Mouse (Mus musculus): ENCODE data around the gene Rnf20. TPM values are rescaled to one million over a fixed set of nuclear protein-coding genes. Genes with fewer than 3 reads are reported as not detected.

The Rnf20 gene
- 49.5 and 51.0 TPM in 2 replicates for polyA plus RNA-seq (2016; fragmentation: Nextera tagmentation; extraction: Ambion mirVana)

DNA sequence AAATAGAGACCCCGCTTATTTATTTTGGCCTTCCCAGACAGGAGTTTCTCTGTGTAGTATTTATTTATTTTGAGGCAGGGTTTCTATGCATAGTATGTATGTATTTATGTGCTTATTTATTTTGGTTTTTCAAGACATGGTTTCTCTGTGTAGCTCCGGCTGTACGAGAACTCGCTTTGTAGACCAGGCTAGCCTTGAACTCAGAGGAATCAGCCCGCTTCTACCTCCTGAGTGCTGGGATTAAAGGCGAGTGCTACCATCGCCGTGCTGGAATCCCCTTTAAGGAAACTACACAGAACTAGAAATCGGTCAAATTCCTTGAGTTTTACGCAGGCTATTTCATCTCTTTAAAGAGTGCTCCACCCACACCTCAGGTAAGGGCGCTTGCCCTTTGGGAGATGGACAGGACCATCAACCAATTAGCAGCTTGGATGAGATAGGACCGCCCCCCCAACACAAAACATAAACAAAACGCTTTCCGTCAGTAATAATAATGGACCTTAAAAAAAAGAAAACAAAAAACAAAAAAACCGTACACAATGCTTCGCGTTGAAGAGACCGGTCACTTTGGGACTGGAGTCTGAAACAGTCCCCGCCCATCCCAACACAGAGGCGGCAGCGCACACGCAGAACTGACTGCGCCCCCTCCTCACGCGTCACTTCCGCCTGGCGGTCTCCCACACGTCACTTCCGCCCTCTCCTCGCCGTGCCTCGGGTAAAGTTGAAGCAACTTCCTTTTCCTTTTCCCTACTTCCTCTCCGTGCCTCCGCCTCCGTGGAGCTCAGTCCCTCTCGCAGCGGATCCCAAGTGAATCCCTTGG, at the start of gene Rnf20:
Gene Rnf20 (plus strand): TSS at position 688 of the 820 bp plus-strand sequence.
- Histone ChIP-seq H3K27me3 (ENCODE audit: poor library complexity, severe bottlenecking) (no peaks in the 10 kb centered on the region), H3K4me1 (peaks cover 17% of the 10 kb centered on the region), H3K9me3 (no peaks in the 10 kb centered on the region), H3K36me3 (replicated peaks) (peaks cover 31% of the 10 kb centered on the region), H3K4me3 (peak within 1 kb of the TSS; percentile 83), H3K27ac (peak within 1 kb of the TSS; percentile 90)
- DNase-seq (ENCODE audit: extremely low spot score, low spot score): peak; percentile 91
- 4% methylated on average over 37 of the region's 37 CpGs for WGBS

DNA sequence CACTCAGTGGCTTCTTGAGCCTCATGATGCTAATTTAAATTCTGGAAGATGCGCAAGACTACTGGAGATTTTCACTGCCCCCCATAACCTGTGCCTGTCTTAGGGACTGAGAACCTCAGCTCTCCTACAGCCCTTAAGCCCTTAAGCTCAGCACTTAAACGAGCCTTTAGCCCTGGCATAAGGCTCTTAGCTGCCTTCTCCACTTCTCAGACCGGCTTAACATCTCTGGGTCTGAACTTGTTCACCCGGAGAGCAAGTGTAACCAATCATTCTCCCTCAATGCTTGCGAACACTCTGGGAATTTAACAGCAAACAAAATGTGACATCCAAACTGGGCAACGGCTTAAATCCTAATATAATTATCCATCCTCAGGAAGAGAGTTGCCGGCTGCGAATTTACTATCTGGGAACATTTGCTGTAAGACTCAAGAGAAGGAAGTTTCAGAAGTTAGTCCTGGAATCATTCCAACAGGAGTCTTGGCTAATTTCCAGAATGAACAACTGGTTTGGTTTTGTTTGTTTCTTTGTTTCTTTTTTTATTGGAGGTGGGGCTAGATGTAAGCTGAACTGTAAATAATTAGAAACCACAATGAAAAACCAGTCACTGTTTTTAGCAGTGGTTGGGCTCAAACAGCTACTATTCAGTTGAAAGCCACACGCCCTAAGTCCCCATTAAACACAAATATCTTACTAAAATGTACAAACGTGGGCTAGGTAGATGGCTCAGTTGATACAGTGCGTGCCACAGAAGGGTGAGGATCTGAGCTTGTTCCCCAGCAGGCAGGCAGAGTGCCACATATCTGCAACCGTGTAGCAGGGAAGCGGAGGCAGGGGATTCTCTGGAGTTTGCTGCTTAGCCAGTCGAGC, 47.6 kb upstream of the Rnf20 start:
- 79% methylated on average over 14 of the region's 14 CpGs for WGBS
- no peaks in the 10 kb centered on the region for H3K27me3 ChIP-seq (ENCODE audit: poor library complexity, severe bottlenecking)
- no peak for DNase-seq (ENCODE audit: extremely low spot score, low spot score)
- no peak overlapping the region for H3K4me3 ChIP-seq
- peaks cover 14% of the 10 kb centered on the region for H3K36me3 ChIP-seq (replicated peaks)
- no peak overlapping the region for H3K27ac ChIP-seq
- no peaks in the 10 kb centered on the region for H3K4me1 ChIP-seq
- no peaks in the 10 kb centered on the region for H3K9me3 ChIP-seq

DNA sequence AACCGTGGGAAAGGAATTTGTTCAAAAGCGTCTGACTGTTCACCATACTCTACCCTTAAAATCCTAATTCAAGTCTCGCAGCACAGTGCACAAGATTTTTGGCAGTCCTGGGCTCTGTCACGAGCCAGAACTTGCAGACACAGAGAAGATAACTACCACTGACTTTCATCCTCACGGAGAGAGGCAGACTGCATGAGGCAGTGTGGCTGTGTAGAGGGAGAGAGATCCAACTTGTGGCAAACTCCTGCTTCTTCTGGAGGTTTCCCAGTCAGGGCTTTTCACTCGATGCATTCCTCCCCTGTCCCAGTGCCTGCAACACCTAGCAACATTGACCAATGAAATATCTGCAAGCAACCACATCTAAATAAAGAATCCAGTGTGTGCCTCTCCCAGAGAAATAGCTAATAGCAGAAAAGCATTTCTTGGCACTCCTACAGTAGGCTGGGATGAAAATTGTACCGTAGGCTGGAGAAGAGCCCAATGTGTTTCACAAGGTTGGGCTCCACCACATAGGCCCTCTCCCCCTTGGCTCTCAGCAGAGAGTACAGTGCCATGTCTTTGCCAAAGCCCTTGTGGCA, 46.2 kb upstream of the Rnf20 start:
- WGBS: 90% methylated on average over 7 of the region's 7 CpGs
- H3K4me3 ChIP-seq: no peak overlapping the region
- no peak overlapping the region for H3K27ac ChIP-seq
- H3K9me3 ChIP-seq: no peaks in the 10 kb centered on the region
- no peaks in the 10 kb centered on the region for H3K27me3 ChIP-seq (ENCODE audit: poor library complexity, severe bottlenecking)
- H3K4me1 ChIP-seq: no peaks in the 10 kb centered on the region
- DNase-seq (ENCODE audit: extremely low spot score, low spot score): no peak
- H3K36me3 ChIP-seq (replicated peaks): peaks cover 14% of the 10 kb centered on the region

GRCm38 (mm10) chr4:49586811-49587210, 45.0 kb upstream of the Rnf20 start:
- Histone ChIP-seq H3K4me1 (no peaks in the 10 kb centered on the region), H3K27ac (no peak overlapping the region), H3K27me3 (ENCODE audit: poor library complexity, severe bottlenecking) (no peaks in the 10 kb centered on the region), H3K36me3 (replicated peaks) (peaks cover 14% of the 10 kb centered on the region), H3K4me3 (no peak overlapping the region), H3K9me3 (no peaks in the 10 kb centered on the region)
- no peak for DNase-seq (ENCODE audit: extremely low spot score, low spot score)
- 94% methylated on average over 10 of the region's 10 CpGs for WGBS

DNA sequence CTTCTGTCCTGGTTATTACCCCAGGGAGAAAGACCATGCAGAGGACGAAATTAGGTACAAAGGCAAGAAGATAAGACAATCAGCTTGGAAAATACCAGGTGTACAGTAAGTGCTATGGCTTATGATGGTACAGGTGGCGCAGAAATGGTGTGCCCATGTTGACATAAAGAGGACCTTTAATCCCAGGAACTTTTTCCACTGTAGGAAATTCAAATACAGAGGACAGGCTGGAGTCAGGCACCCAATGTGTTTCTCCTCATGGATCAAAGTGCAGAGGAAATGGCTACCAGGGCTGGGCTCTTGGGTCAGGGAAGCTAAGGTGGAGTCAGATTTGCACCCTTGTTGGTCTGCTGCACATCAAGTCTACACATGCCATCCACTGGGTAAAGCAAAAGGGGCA, 41.7 kb upstream of the Rnf20 start:
- H3K4me3 ChIP-seq: no peak overlapping the region
- WGBS: 85% methylated on average over 2 of the region's 2 CpGs
- peaks cover 14% of the 10 kb centered on the region for H3K36me3 ChIP-seq (replicated peaks)
- DNase-seq (ENCODE audit: extremely low spot score, low spot score): no peak
- no peaks in the 10 kb centered on the region for H3K9me3 ChIP-seq
- H3K27ac ChIP-seq: no peak overlapping the region
- no peaks in the 10 kb centered on the region for H3K4me1 ChIP-seq
- H3K27me3 ChIP-seq (ENCODE audit: poor library complexity, severe bottlenecking): no peaks in the 10 kb centered on the region

DNA sequence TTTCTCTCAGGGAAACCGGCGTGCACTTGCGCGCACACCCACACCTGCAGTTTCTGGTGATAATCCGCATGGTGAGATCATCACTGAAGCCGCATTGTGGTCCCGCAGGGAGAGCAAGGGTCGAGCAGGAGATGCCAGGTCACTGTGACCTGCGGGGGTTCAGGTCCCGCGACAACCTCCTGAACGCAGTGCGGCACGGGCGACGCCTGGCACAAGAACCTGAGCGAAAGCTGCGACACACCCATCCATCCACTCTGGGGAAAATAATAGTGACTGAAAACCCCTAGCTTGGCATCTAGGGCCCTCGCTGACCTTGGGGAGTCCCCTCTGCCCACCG, 35.0 kb upstream of the Rnf20 start:
- WGBS: 3% methylated on average over 20 of the region's 20 CpGs
- Histone ChIP-seq H3K9me3 (no peaks in the 10 kb centered on the region), H3K27ac (peak overlapping the region; percentile 91), H3K4me3 (peak overlapping the region; percentile 83), H3K4me1 (peaks cover 15% of the 10 kb centered on the region), H3K36me3 (replicated peaks) (no peaks in the 10 kb centered on the region), H3K27me3 (ENCODE audit: poor library complexity, severe bottlenecking) (peaks cover 5% of the 10 kb centered on the region; the same call in 1 of the 2 replicates)
- DNase-seq (ENCODE audit: extremely low spot score, low spot score): peak; percentile 53

DNA sequence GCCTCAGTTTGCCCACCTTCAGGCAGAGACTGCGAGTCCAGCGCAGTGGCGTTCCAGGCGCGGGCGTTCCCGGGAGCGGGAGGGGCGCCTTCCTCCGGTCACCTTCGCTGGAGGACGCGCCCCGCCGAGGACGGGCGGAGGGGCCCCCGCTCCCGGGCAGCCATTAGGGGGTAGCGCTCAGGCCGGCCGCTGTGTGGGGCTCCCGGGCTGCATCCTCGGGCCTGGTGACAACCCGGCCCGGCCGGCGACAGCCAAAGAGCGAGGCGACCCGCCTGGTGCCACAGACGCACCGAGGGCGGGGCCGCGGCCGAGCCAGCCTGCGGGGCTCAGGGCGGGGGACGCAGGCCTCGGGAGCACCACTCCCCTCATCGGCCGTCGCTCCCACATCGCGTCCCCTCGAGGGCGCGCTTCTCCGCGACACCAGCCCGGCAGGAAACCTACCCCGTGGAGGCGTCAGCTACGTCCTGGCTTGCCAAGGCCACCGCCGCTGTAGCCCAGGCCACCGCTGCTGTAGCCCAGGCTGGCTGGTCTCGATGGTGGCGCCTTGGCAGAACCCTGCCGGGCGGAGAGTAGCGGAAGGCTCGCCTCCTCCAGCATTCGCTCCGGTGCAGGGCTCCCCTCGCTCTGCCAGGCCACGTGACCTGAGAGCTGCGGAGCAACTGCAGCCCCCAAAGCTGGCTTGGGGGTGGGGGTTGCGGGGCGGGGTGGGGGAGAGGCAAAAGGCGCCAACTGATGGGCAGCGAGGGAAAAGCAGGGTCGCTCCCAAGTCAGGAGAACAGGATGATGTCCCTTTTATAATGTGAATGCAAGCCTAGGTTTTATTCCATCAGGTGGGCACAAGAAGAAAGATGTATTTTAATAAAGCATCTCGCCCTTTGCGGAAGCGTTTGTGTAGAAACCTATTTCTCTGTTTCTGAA, 34.4 kb upstream of the Rnf20 start, which contains the start of gene Tmem246:
Gene Tmem246 (minus strand): TSS at position 694 of the 918 bp plus-strand sequence.
- WGBS: under 1% methylated on average over 77 of the region's 77 CpGs
- peaks cover 15% of the 10 kb centered on the region for H3K4me1 ChIP-seq
- DNase-seq (ENCODE audit: extremely low spot score, low spot score): peak; percentile 79
- H3K9me3 ChIP-seq: no peaks in the 10 kb centered on the region
- H3K36me3 ChIP-seq (replicated peaks): no peaks in the 10 kb centered on the region
- H3K27me3 ChIP-seq (ENCODE audit: poor library complexity, severe bottlenecking): peaks cover 5% of the 10 kb centered on the region; the same call in 1 of the 2 replicates
- H3K27ac ChIP-seq: peak within 1 kb of the TSS; percentile 91
- peak within 1 kb of the TSS; percentile 83 for H3K4me3 ChIP-seq

- WGBS: 73% methylated on average over 2 of the region's 2 CpGs
- peaks cover 5% of the 10 kb centered on the region; the same call in 1 of the 2 replicates for H3K27me3 ChIP-seq (ENCODE audit: poor library complexity, severe bottlenecking)
- no peaks in the 10 kb centered on the region for H3K36me3 ChIP-seq (replicated peaks)
- no peaks in the 10 kb centered on the region for H3K9me3 ChIP-seq
- peaks cover under 1% of the 10 kb centered on the region; the same call in 1 of the 2 replicates for H3K4me1 ChIP-seq
- DNase-seq (ENCODE audit: extremely low spot score, low spot score): no peak
- no peak overlapping the region for H3K27ac ChIP-seq
- H3K4me3 ChIP-seq: no peak overlapping the region
Measured at GRCm38 (mm10) chr4:49603161-49603560, 28.6 kb upstream of the Rnf20 start.

GRCm38 (mm10) chr4:49604016-49604546, 27.7 kb upstream of the Rnf20 start:
- no peak for DNase-seq (ENCODE audit: extremely low spot score, low spot score)
- 68% methylated on average over 1 of the region's 1 CpGs for WGBS
- H3K27me3 ChIP-seq (ENCODE audit: poor library complexity, severe bottlenecking): no peaks in the 10 kb centered on the region
- no peak overlapping the region for H3K27ac ChIP-seq
- no peak overlapping the region for H3K4me3 ChIP-seq
- no peaks in the 10 kb centered on the region for H3K4me1 ChIP-seq
- H3K36me3 ChIP-seq (replicated peaks): no peaks in the 10 kb centered on the region
- no peaks in the 10 kb centered on the region for H3K9me3 ChIP-seq

- no peaks in the 10 kb centered on the region for H3K36me3 ChIP-seq (replicated peaks)
- H3K4me1 ChIP-seq: no peaks in the 10 kb centered on the region
- no peak for DNase-seq (ENCODE audit: extremely low spot score, low spot score)
- no peak overlapping the region for H3K27ac ChIP-seq
- no peak overlapping the region for H3K4me3 ChIP-seq
- WGBS: 94% methylated on average over 5 of the region's 5 CpGs
- H3K27me3 ChIP-seq (ENCODE audit: poor library complexity, severe bottlenecking): no peaks in the 10 kb centered on the region
- H3K9me3 ChIP-seq: no peaks in the 10 kb centered on the region
Measured at GRCm38 (mm10) chr4:49604616-49605015, 27.2 kb upstream of the Rnf20 start.

DNA sequence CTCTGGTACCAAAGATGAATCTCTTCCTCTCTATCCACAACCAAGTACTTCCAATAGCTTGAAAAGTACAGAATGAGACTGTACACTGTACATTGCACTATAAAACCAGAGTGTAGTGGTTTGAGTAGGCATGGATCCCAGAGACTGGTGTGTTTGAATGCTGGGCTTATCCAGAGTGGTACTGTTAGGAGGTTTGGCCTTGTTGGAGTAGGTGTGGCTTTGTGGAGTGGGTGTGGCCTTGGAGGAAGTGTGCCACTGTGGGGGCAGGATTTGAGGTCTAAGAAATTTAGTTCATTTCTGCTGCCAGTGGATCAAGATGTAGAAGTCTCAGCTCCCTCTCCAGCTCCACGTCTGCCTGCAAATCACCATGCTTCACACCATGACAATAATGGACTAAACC, 26.3 kb upstream of the Rnf20 start:
- Histone ChIP-seq H3K4me1 (no peaks in the 10 kb centered on the region), H3K9me3 (no peaks in the 10 kb centered on the region), H3K27me3 (ENCODE audit: poor library complexity, severe bottlenecking) (no peaks in the 10 kb centered on the region), H3K4me3 (no peak overlapping the region), H3K27ac (no peak overlapping the region), H3K36me3 (replicated peaks) (no peaks in the 10 kb centered on the region)
- WGBS: 91% methylated on average over 1 of the region's 1 CpGs
- DNase-seq (ENCODE audit: extremely low spot score, low spot score): no peak

- Histone ChIP-seq H3K27ac (no peak overlapping the region), H3K4me3 (no peak overlapping the region), H3K4me1 (no peaks in the 10 kb centered on the region), H3K36me3 (replicated peaks) (no peaks in the 10 kb centered on the region), H3K27me3 (ENCODE audit: poor library complexity, severe bottlenecking) (no peaks in the 10 kb centered on the region), H3K9me3 (no peaks in the 10 kb centered on the region)
- WGBS: 95% methylated on average over 10 of the region's 10 CpGs
- DNase-seq (ENCODE audit: extremely low spot score, low spot score): no peak
Measured at GRCm38 (mm10) chr4:49616924-49617323, 14.9 kb upstream of the Rnf20 start.

All from forebrain, embryonic 10.5 days (tissue).